Mouse (Mus musculus) megakaryocyte, adult 5-6 weeks (primary cell): ENCODE data around the gene Rapgef6. TPM values are rescaled to one million over a fixed set of nuclear protein-coding genes. Genes with fewer than 3 reads are reported as not detected.

ENCODE experiments used
- ATAC-seq: 2 replicates; pipeline ENCODE4 v1.8.0; 2016; ENCODE audit warnings: mild to moderate bottlenecking, inconsistent platforms; ENCODE audit not compliant: poor library complexity, severe bottlenecking
- total RNA-seq, 2 experiments: library from RNA; stranded (forward) in 1 of 2; stranded (reverse) in 1 of 2; fragments of 153-499, 151-499 nt in 1 of 2; fragments of 221-1000, 200-1000 nt in 1 of 2; gene quantifications; 2 replicates each; pipeline versions ENCODE4 v1.2.3 to v1.2.4; 2015 to 2017

The Rapgef6 gene
- total RNA-seq, 2 experiments from 2014 or later, result 47.7 to 54.4 TPM

- ATAC-seq, result no peak
These were observed 167.5 kb downstream of the Rapgef6 start for GRCm38 (mm10) chr11:54690171-54690570.

GRCm38 (mm10) chr11:54691179-54691578 lies 168.5 kb downstream of the Rapgef6 start:
- peak; percentile 51 for ATAC-seq

GRCm38 (mm10) chr11:54693696-54694095 lies 171.0 kb downstream of the Rapgef6 start:
- ATAC-seq, result no peak

GRCm38 (mm10) chr11:54694291-54694690 lies 171.6 kb downstream of the Rapgef6 start:
- no peak for ATAC-seq

- ATAC-seq, result no peak
These were observed 173.3 kb downstream of the Rapgef6 start for GRCm38 (mm10) chr11:54695951-54696350.

GRCm38 (mm10) chr11:54697611-54698010 lies 175.0 kb downstream of the Rapgef6 start:
- no peak for ATAC-seq

- ATAC-seq, result no peak
These were observed 176.0 kb downstream of the Rapgef6 start for GRCm38 (mm10) chr11:54698636-54699035.

GRCm38 (mm10) chr11:54699972-54700371 lies 177.3 kb downstream of the Rapgef6 start:
- no peak for ATAC-seq

- ATAC-seq, result no peak
These were observed 179.2 kb downstream of the Rapgef6 start for GRCm38 (mm10) chr11:54701848-54702247.

GRCm38 (mm10) chr11:54703306-54703705 lies 180.7 kb downstream of the Rapgef6 start:
- peak; percentile 71 for ATAC-seq

GRCm38 (mm10) chr11:54708153-54708552 lies 185.5 kb downstream of the Rapgef6 start:
- ATAC-seq, result no peak

GRCm38 (mm10) chr11:54709645-54710044 lies 187.0 kb downstream of the Rapgef6 start:
- ATAC-seq, result no peak

GRCm38 (mm10) chr11:54710512-54711293 lies 188.1 kb downstream of the Rapgef6 start:
- peak; percentile 67 for ATAC-seq

GRCm38 (mm10) chr11:54712849-54713248 lies 190.2 kb downstream of the Rapgef6 start:
- no peak for ATAC-seq

GRCm38 (mm10) chr11:54717893-54718292 lies 195.2 kb downstream of the Rapgef6 start:
- no peak for ATAC-seq

GRCm38 (mm10) chr11:54718601-54719000 lies 196.0 kb downstream of the Rapgef6 start:
- ATAC-seq, result no peak

- ATAC-seq, result no peak
These were observed 199.4 kb downstream of the Rapgef6 start for GRCm38 (mm10) chr11:54722057-54722456.

GRCm38 (mm10) chr11:54724353-54725034 lies 201.8 kb downstream of the Rapgef6 start:
- no peak for ATAC-seq

GRCm38 (mm10) chr11:54726571-54727062 lies 204.0 kb downstream of the Rapgef6 start:
- ATAC-seq, result no peak

- ATAC-seq, result peak; percentile 58
These were observed 204.8 kb downstream of the Rapgef6 start for GRCm38 (mm10) chr11:54727327-54727901.

- no peak for ATAC-seq
These were observed 205.7 kb downstream of the Rapgef6 start for GRCm38 (mm10) chr11:54728371-54728770.

GRCm38 (mm10) chr11:54729311-54729710 lies 206.7 kb downstream of the Rapgef6 start:
- peak; percentile 76 for ATAC-seq
